Mouse (Mus musculus): Measurements from ENCODE around the gene Cryaa.

Gene Cryaa

GRCm38 (mm10) chr17:31677507-31677906, at the start of gene Cryaa:
Gene Cryaa (plus strand): TSS chr17:31677807.
- in situ Hi-C loops (cut with MboI; ENCODE audit: unreplicated experiment in 2 of 2): loop anchor here (25.0 kb wide), 2 partner anchors 535 to 810 kb away; no protein-coding TSS in a partner anchor

- in situ Hi-C loops (cut with MboI; ENCODE audit: unreplicated experiment in 2 of 2): no loop called here
These were observed 49.6 kb upstream of the Cryaa start for GRCm38 (mm10) chr17:31627961-31628360.

- in situ Hi-C loops (cut with MboI; ENCODE audit: unreplicated experiment in 2 of 2): no loop called here
These were observed 46.4 kb upstream of the Cryaa start for GRCm38 (mm10) chr17:31631081-31631800.

GRCm38 (mm10) chr17:31633007-31633406, 44.6 kb upstream of the Cryaa start:
- in situ Hi-C loops (cut with MboI; ENCODE audit: unreplicated experiment in 2 of 2): no loop called here

GRCm38 (mm10) chr17:31634896-31635295, 42.7 kb upstream of the Cryaa start:
- in situ Hi-C loops (cut with MboI; ENCODE audit: unreplicated experiment in 2 of 2): no loop called here

- in situ Hi-C loops (cut with MboI; ENCODE audit: unreplicated experiment in 2 of 2): no loop called here
These were observed 41.8 kb upstream of the Cryaa start for GRCm38 (mm10) chr17:31635781-31636180.

GRCm38 (mm10) chr17:31636277-31636941, 41.2 kb upstream of the Cryaa start:
- in situ Hi-C loops (cut with MboI; ENCODE audit: unreplicated experiment in 2 of 2): no loop called here

GRCm38 (mm10) chr17:31636942-31637811, 40.4 kb upstream of the Cryaa start, which contains the start of gene Cbs:
Gene Cbs (minus strand): TSS chr17:31637238.
- in situ Hi-C loops (cut with MboI; ENCODE audit: unreplicated experiment in 2 of 2): no loop called here

- in situ Hi-C loops (cut with MboI; ENCODE audit: unreplicated experiment in 2 of 2): no loop called here
These were observed 39.6 kb upstream of the Cryaa start for GRCm38 (mm10) chr17:31637866-31638570.

GRCm38 (mm10) chr17:31639651-31640050, 38.0 kb upstream of the Cryaa start:
- in situ Hi-C loops (cut with MboI; ENCODE audit: unreplicated experiment in 2 of 2): no loop called here

- in situ Hi-C loops (cut with MboI; ENCODE audit: unreplicated experiment in 2 of 2): no loop called here
These were observed 35.3 kb upstream of the Cryaa start for GRCm38 (mm10) chr17:31642331-31642730.

- in situ Hi-C loops (cut with MboI; ENCODE audit: unreplicated experiment in 2 of 2): no loop called here
These were observed 34.7 kb upstream of the Cryaa start for GRCm38 (mm10) chr17:31642913-31643312.

GRCm38 (mm10) chr17:31646199-31647002, 31.2 kb upstream of the Cryaa start:
- in situ Hi-C loops (cut with MboI; ENCODE audit: unreplicated experiment in 2 of 2): no loop called here

GRCm38 (mm10) chr17:31652152-31652551, 25.5 kb upstream of the Cryaa start:
- in situ Hi-C loops (cut with MboI; ENCODE audit: unreplicated experiment in 2 of 2): loop anchor here in 1 of 2 experiments (25.0 kb wide), 1 partner anchor 540 kb away; no protein-coding TSS in a partner anchor

- in situ Hi-C loops (cut with MboI; ENCODE audit: unreplicated experiment in 2 of 2): loop anchor here in 1 of 2 experiments (25.0 kb wide), 1 partner anchor 541 kb away; no protein-coding TSS in a partner anchor
These were observed 24.3 kb upstream of the Cryaa start for GRCm38 (mm10) chr17:31653277-31653676.

- in situ Hi-C loops (cut with MboI; ENCODE audit: unreplicated experiment in 2 of 2): loop anchor here in 1 of 2 experiments (5.0 to 25.0 kb wide), 2 partner anchors 138 to 543 kb away; partner anchors contain the start of gene Wdr4
These were observed 22.2 kb upstream of the Cryaa start for GRCm38 (mm10) chr17:31655366-31655765.

- in situ Hi-C loops (cut with MboI; ENCODE audit: unreplicated experiment in 2 of 2): loop anchor here in 1 of 2 experiments (5.0 to 25.0 kb wide), 2 partner anchors 139 to 544 kb away; partner anchors contain the start of gene Wdr4
These were observed 20.9 kb upstream of the Cryaa start for GRCm38 (mm10) chr17:31656682-31657081.

- in situ Hi-C loops (cut with MboI; ENCODE audit: unreplicated experiment in 2 of 2): loop anchor here in 1 of 2 experiments (5.0 to 25.0 kb wide), 2 partner anchors 140 to 545 kb away; partner anchors contain the start of gene Wdr4
These were observed 20.2 kb upstream of the Cryaa start for GRCm38 (mm10) chr17:31657141-31657983.

All from v-Abl transformed pro-B cells (cell line).